Mouse (Mus musculus) embryonic facial prominence, embryonic 10.5 days (tissue): ENCODE results near the gene Pomgnt2. TPM values are rescaled to one million over a fixed set of nuclear protein-coding genes. Genes with fewer than 3 reads are reported as not detected.

Source experiments
- DNase-seq: peaks from one replicate; pipeline ENCODE4 v3.0.0-alpha.2; 2017; ENCODE audit warnings: low spot score
- H3K27ac ChIP-seq: fragments of 300-500 bp; sonication (generic); replicated peaks from 2 replicates; pipeline ENCODE4 v1.5.1; 2016; ENCODE audit warnings: mild to moderate bottlenecking
- H3K27me3 ChIP-seq: fragments of 300-500 bp; sonication (generic); replicated peaks from 2 replicates; pipeline ENCODE4 v1.6.1; 2016; ENCODE audit warnings: low read depth, mild to moderate bottlenecking; ENCODE audit not compliant: poor library complexity, severe bottlenecking
- H3K36me3 ChIP-seq: fragments of 300-500 bp; sonication (generic); replicated peaks from 2 replicates; pipeline ENCODE4 v1.6.1; 2016; ENCODE audit warnings: mild to moderate bottlenecking, moderate library complexity
- H3K4me1 ChIP-seq: fragments of 300-500 bp; sonication (generic); 2 replicates; pipeline ENCODE4 v1.6.1; 2016
- H3K4me3 ChIP-seq: fragments of 300-500 bp; sonication (generic); 2 replicates; pipeline ENCODE4 v1.5.1; 2016; ENCODE audit warnings: mild to moderate bottlenecking, moderate library complexity
- H3K9me3 ChIP-seq: fragments of 300-500 bp; sonication (generic); 2 replicates; pipeline ENCODE4 v1.6.1; 2016; ENCODE audit warnings: mild to moderate bottlenecking
- WGBS: fragments of 180-500 bp; shearing (Covaris S2); methylation state at CpG from one replicate; pipeline ENCODE4 v1.1.7; 2016; 5-methylcytosine and 5-hydroxymethylcytosine counted together
- polyA plus RNA-seq: library from polyadenylated mRNA; unstranded; fragments of >200 nt; fragmentation: Nextera tagmentation; extraction: Ambion mirVana; gene quantifications from 2 replicates; pipeline ENCODE4 v1.2.1, GENCODE M21; 2016

Pomgnt2 gene
- polyA plus RNA-seq, 1 experiment from 2014 or later: 13.9 TPM

- 14% methylated on average over 7 of the region's 7 CpGs for WGBS
Observed at GRCm38 (mm10) chr9:122006609-122007008, 9.7 kb upstream of the Pomgnt2 start.

GRCm38 (mm10) chr9:122006175-122006574 lies 9.3 kb upstream of the Pomgnt2 start:
- no peak for DNase-seq
- Histone ChIP-seq H3K36me3 (no peaks in the 10 kb centered on the region), H3K27ac (no peak overlapping the region), H3K27me3 (no peaks in the 10 kb centered on the region), H3K4me3 (no peak overlapping the region), H3K4me1 (no peaks in the 10 kb centered on the region), H3K9me3 (0 out of 2 replicates have a peak, but pooled peaks cover 4% of the 10 kb centered on the region)
- whole genome bisulfite sequencing: 90% methylated on average over 2 of the region's 2 CpGs

More at GRCm38 (mm10) chr9:122006609-122007008, 9.7 kb upstream of the Pomgnt2 start:
- DNase-seq: peak; percentile 78
- no peaks in the 10 kb centered on the region for H3K27me3 ChIP-seq
- H3K27ac ChIP-seq: no peak overlapping the region
- H3K4me1 ChIP-seq: no peaks in the 10 kb centered on the region
- no peaks in the 10 kb centered on the region for H3K9me3 ChIP-seq
- no peak overlapping the region for H3K4me3 ChIP-seq
- H3K36me3 ChIP-seq: no peaks in the 10 kb centered on the region

- 87% methylated on average over 4 of the region's 4 CpGs for whole genome bisulfite sequencing
- Histone ChIP-seq H3K4me1 (peaks cover 18% of the 10 kb centered on the region), H3K27me3 (peaks cover 4% of the 10 kb centered on the region; the same call in 1 of the 2 replicates), H3K36me3 (no peaks in the 10 kb centered on the region), H3K9me3 (0 out of 2 replicates have a peak, but pooled peaks cover 5% of the 10 kb centered on the region), H3K4me3 (no peak overlapping the region), H3K27ac (no peak overlapping the region)
- DNase-seq: no peak
Observed at GRCm38 (mm10) chr9:121997978-121998377, 1.1 kb upstream of the Pomgnt2 start.

GRCm38 (mm10) chr9:121995508-121996131 lies 1.3 kb downstream of the Pomgnt2 start:
- peak; percentile 88 for DNase-seq
- H3K9me3 ChIP-seq: no peaks in the 10 kb centered on the region
- peak overlapping the region; percentile 84 for H3K27ac ChIP-seq
- under 1% methylated on average over 53 of the region's 53 CpGs for WGBS
- peaks cover 4% of the 10 kb centered on the region; the same call in 1 of the 2 replicates for H3K27me3 ChIP-seq
- peaks cover 6% of the 10 kb centered on the region; the same call in 1 of the 2 replicates for H3K36me3 ChIP-seq
- H3K4me1 ChIP-seq: peaks cover 18% of the 10 kb centered on the region
- peak overlapping the region; percentile 84 for H3K4me3 ChIP-seq

DNA sequence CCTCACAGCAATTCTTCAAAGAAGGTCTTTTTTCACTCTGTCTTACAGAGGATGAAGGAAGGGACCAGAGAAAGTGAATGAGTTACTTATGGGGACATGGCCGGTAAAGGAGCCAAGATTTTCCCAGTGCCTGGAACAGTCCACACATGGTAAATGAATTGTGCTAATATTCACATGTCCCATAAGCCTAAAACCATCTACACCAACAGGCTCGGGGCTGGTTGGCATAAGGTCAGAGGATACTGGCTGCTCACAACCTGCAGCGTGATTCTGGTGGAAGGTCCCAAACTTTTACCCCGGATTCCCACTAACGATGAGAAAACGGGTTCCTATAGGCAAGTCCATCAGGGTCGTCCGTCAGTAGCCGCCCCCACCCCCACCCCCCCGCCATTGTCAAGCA lies 1.8 kb downstream of the Pomgnt2 start:
- H3K27ac ChIP-seq: peak overlapping the region; percentile 84
- DNase-seq: no peak
- H3K9me3 ChIP-seq: no peaks in the 10 kb centered on the region
- 19% methylated on average over 10 of the region's 10 CpGs for WGBS
- H3K36me3 ChIP-seq: peaks cover 8% of the 10 kb centered on the region; the same call in 1 of the 2 replicates
- peak overlapping the region; percentile 84 for H3K4me3 ChIP-seq
- H3K4me1 ChIP-seq: peaks cover 18% of the 10 kb centered on the region
- H3K27me3 ChIP-seq: peaks cover 4% of the 10 kb centered on the region; the same call in 1 of the 2 replicates

- H3K4me3 ChIP-seq: no peak overlapping the region
- peaks cover 4% of the 10 kb centered on the region; the same call in 1 of the 2 replicates for H3K27me3 ChIP-seq
- H3K36me3 ChIP-seq: peaks cover 9% of the 10 kb centered on the region; the same call in 1 of the 2 replicates
- no peaks in the 10 kb centered on the region for H3K9me3 ChIP-seq
- DNase-seq: no peak
- WGBS: 84% methylated on average over 3 of the region's 3 CpGs
- peaks cover 23% of the 10 kb centered on the region for H3K4me1 ChIP-seq
- no peak overlapping the region for H3K27ac ChIP-seq
Observed at GRCm38 (mm10) chr9:121993047-121993446, 3.9 kb downstream of the Pomgnt2 start.

DNA sequence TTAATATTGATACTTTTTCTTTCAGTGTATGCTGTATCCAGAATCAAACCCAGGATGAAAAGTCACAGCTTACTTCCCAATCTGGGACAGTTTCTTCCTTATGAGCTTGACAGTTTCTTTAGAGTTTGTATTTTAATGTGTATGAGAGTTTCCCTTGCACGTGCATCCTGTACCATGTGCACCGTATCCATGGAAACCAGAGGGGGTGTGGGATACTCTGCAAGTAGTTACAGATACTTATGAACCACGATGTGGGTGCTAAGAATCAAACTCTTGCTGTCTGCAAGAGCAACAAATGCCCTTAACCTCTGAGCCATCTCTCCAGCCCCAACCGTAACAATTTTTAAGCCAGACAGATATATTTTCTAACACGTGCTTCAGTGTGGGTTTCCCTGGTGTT lies 5.9 kb downstream of the Pomgnt2 start:
- 79% methylated on average over 5 of the region's 5 CpGs for WGBS
- Histone ChIP-seq H3K27me3 (peaks cover 4% of the 10 kb centered on the region; the same call in 1 of the 2 replicates), H3K27ac (no peak overlapping the region), H3K9me3 (no peaks in the 10 kb centered on the region), H3K4me3 (no peak overlapping the region), H3K4me1 (peaks cover 23% of the 10 kb centered on the region), H3K36me3 (peaks cover 9% of the 10 kb centered on the region; the same call in 1 of the 2 replicates)
- DNase-seq: no peak

DNA sequence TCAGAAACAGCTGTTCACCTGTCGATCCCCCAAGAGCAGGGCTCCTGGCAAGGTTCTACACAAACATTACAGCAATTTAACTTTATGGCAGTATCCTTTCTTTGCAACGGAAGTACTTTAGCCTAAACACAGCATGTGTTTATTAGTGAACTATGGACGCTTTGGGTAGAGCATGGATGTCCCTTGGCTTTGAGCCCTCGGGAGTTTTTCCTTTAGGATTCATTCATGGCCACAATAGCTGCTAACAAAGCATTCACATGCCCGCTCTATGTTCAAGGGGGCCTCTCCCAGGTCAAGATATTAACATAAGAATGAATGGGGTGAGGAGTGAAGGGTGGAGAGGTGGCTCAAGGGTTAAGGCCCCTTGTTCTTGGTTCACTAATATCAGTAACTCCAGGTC lies 7.4 kb downstream of the Pomgnt2 start:
- H3K36me3 ChIP-seq: peaks cover 9% of the 10 kb centered on the region; the same call in 1 of the 2 replicates
- H3K27me3 ChIP-seq: no peaks in the 10 kb centered on the region
- 66% methylated on average over 5 of the region's 5 CpGs for WGBS
- no peak for DNase-seq
- no peak overlapping the region for H3K4me3 ChIP-seq
- H3K27ac ChIP-seq: no peak overlapping the region
- H3K4me1 ChIP-seq: peaks cover 20% of the 10 kb centered on the region
- H3K9me3 ChIP-seq: no peaks in the 10 kb centered on the region

GRCm38 (mm10) chr9:121988910-121989309 lies 8.0 kb downstream of the Pomgnt2 start:
- H3K4me3 ChIP-seq: no peak overlapping the region
- WGBS: 77% methylated on average over 3 of the region's 3 CpGs
- H3K4me1 ChIP-seq: peaks cover 18% of the 10 kb centered on the region; the same call in 1 of the 2 replicates
- DNase-seq: no peak
- H3K36me3 ChIP-seq: peaks cover 9% of the 10 kb centered on the region; the same call in 1 of the 2 replicates
- no peaks in the 10 kb centered on the region for H3K9me3 ChIP-seq
- no peak overlapping the region for H3K27ac ChIP-seq
- no peaks in the 10 kb centered on the region for H3K27me3 ChIP-seq

DNA sequence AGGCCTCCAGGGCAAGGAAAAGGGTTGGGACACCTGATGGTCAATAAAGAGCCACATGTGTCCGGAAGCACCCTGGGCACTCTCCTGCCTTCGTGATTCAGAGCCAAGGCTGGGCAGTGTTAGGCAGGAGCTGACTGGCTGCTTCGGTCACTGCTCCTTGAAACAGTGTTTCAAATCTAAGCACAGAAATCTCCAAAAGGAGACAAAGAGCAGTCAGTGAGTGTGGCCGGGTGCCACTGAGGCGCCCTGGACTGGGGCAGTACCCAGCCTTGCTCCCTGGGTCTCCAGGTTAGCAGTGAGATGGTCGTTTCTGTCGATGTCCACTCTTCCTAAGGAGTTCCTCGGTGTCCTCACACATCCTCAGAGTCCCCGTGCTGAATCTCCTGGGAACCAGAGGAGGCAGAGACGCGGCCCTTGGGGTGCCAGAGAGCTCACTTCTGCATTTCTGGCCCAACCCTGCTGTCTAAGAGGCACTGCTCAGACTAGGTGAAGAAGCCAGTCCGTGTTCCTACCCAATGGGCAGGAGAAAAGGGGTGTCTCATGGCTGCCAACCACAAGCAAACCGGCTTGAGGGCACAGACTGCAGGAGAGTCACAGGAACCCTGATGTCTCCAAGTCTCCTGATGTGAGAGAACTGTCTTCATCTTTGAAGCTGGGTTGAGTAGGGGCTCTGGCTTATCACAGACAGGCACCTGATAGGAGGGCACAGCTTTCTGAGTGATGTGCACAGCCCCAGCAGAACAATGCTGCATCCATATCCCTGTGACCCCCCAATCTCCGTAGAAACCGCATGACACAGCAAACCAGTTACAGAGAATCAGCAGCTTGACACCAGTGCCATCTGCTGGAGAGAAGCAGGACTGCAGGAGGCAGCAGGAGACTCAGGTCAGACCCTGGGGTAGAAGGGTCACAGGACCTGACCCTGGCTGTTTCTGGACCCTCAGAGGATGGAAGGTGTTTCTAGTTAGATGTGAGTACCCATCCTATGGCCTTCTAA lies 12.1 kb downstream of the Pomgnt2 start:
- Histone ChIP-seq H3K27ac (peak overlapping the region; percentile 24; the same call in 1 of the 2 replicates), H3K36me3 (peaks cover 17% of the 10 kb centered on the region), H3K4me1 (peaks cover 14% of the 10 kb centered on the region; the same call in 1 of the 2 replicates), H3K27me3 (no peaks in the 10 kb centered on the region), H3K9me3 (no peaks in the 10 kb centered on the region), H3K4me3 (no peak overlapping the region)
- DNase-seq: peak; percentile 78
- WGBS: 72% methylated on average over 15 of the region's 15 CpGs

- Histone ChIP-seq H3K27me3 (no peaks in the 10 kb centered on the region), H3K27ac (no peak overlapping the region), H3K9me3 (no peaks in the 10 kb centered on the region), H3K4me3 (no peak overlapping the region), H3K36me3 (peaks cover 17% of the 10 kb centered on the region), H3K4me1 (peaks cover 13% of the 10 kb centered on the region; the same call in 1 of the 2 replicates)
- peak; percentile 66 for DNase-seq
- WGBS: 60% methylated on average over 15 of the region's 15 CpGs
Observed at GRCm38 (mm10) chr9:121983504-121983903, 13.4 kb downstream of the Pomgnt2 start.

- no peak for DNase-seq
- H3K36me3 ChIP-seq: peaks cover 17% of the 10 kb centered on the region
- H3K4me1 ChIP-seq: peaks cover 13% of the 10 kb centered on the region; the same call in 1 of the 2 replicates
- H3K27ac ChIP-seq: no peak overlapping the region
- H3K27me3 ChIP-seq: no peaks in the 10 kb centered on the region
- 86% methylated on average over 15 of the region's 15 CpGs for WGBS
- no peak overlapping the region for H3K4me3 ChIP-seq
- no peaks in the 10 kb centered on the region for H3K9me3 ChIP-seq
Observed at GRCm38 (mm10) chr9:121982665-121983064, 14.2 kb downstream of the Pomgnt2 start.
